Mouse (Mus musculus): ENCODE results near the gene Dhx40. TPM values are rescaled to one million over a fixed set of nuclear protein-coding genes. Genes with fewer than 3 reads are reported as not detected.
A peak's percentile ranks its signal among the peaks of the same experiment; 100 is the strongest.

Gene Dhx40
- polyA plus RNA-seq (2015; fragmentation: Nextera tagmentation; extraction: Ambion mirVana), result 37.8 and 38.4 TPM in 2 replicates

- Histone ChIP-seq H3K9ac (replicated peaks; ENCODE audit: low read length) (peak within 1 kb of the TSS; percentile 81), H3K9me3 (ENCODE audit: low read length) (no peaks in the 10 kb centered on the region), H3K4me1 (ENCODE audit: insufficient read depth, low read length) (peaks cover 3% of the 10 kb centered on the region; the same call in 1 of the 2 replicates), H3K27ac (ENCODE audit: low read length) (peak within 1 kb of the TSS; percentile 81), H3K4me2 (replicated peaks; ENCODE audit: low read depth, low read length) (peak within 1 kb of the TSS; percentile 64), H3K27me3 (ENCODE audit: insufficient read depth, low read length) (no peaks in the 10 kb centered on the region; the same call in 1 of the 2 replicates), H3K4me3 (ENCODE audit: low read length) (peak within 1 kb of the TSS; percentile 100), H3K36me3 (ENCODE audit: insufficient read depth, low read length) (peaks cover 8% of the 10 kb centered on the region)
- ATAC-seq (ENCODE audit: low FRiP score, low TSS enrichment), result peak; percentile 93
- 5% methylated on average over 40 of the region's 40 CpGs for WGBS
Observed at GRCm38 (mm10) chr11:86807505-86807989, at the start of gene Dhx40. Gene Dhx40 (minus strand): TSS chr11:86807746.

- Histone ChIP-seq H3K9ac (replicated peaks; ENCODE audit: low read length) (no peak overlapping the region), H3K4me1 (ENCODE audit: insufficient read depth, low read length) (peaks cover 18% of the 10 kb centered on the region), H3K4me2 (replicated peaks; ENCODE audit: low read depth, low read length) (no peak overlapping the region), H3K36me3 (ENCODE audit: insufficient read depth, low read length) (no peaks in the 10 kb centered on the region), H3K9me3 (ENCODE audit: low read length) (no peaks in the 10 kb centered on the region; the same call in 1 of the 2 replicates), H3K27me3 (ENCODE audit: insufficient read depth, low read length) (no peaks in the 10 kb centered on the region), H3K27ac (ENCODE audit: low read length) (no peak overlapping the region), H3K4me3 (ENCODE audit: low read length) (no peak overlapping the region)
- 64% methylated on average over 12 of the region's 12 CpGs for WGBS
- no peak for ATAC-seq (ENCODE audit: low FRiP score, low TSS enrichment)
Observed at GRCm38 (mm10) chr11:86855639-86856425, 48.3 kb upstream of the Dhx40 start.

- no peaks in the 10 kb centered on the region for H3K9me3 ChIP-seq (ENCODE audit: low read length)
- no peak overlapping the region for H3K9ac ChIP-seq (replicated peaks; ENCODE audit: low read length)
- no peaks in the 10 kb centered on the region for H3K36me3 ChIP-seq (ENCODE audit: insufficient read depth, low read length)
- H3K4me3 ChIP-seq (ENCODE audit: low read length), result no peak overlapping the region
- H3K4me1 ChIP-seq (ENCODE audit: insufficient read depth, low read length), result peaks cover 18% of the 10 kb centered on the region
- no peak overlapping the region for H3K4me2 ChIP-seq (replicated peaks; ENCODE audit: low read depth, low read length)
- WGBS, result 59% methylated on average over 3 of the region's 3 CpGs
- no peak for ATAC-seq (ENCODE audit: low FRiP score, low TSS enrichment)
- H3K27ac ChIP-seq (ENCODE audit: low read length), result no peak overlapping the region
- H3K27me3 ChIP-seq (ENCODE audit: insufficient read depth, low read length), result no peaks in the 10 kb centered on the region
Observed at GRCm38 (mm10) chr11:86853081-86853480, 45.5 kb upstream of the Dhx40 start.

GRCm38 (mm10) chr11:86852534-86853054, 45.0 kb upstream of the Dhx40 start:
- H3K9ac ChIP-seq (replicated peaks; ENCODE audit: low read length), result no peak overlapping the region
- H3K27me3 ChIP-seq (ENCODE audit: insufficient read depth, low read length), result no peaks in the 10 kb centered on the region
- no peaks in the 10 kb centered on the region for H3K9me3 ChIP-seq (ENCODE audit: low read length)
- no peak for ATAC-seq (ENCODE audit: low FRiP score, low TSS enrichment)
- 42% methylated on average over 13 of the region's 13 CpGs for WGBS
- no peaks in the 10 kb centered on the region for H3K36me3 ChIP-seq (ENCODE audit: insufficient read depth, low read length)
- peaks cover 18% of the 10 kb centered on the region for H3K4me1 ChIP-seq (ENCODE audit: insufficient read depth, low read length)
- H3K27ac ChIP-seq (ENCODE audit: low read length), result peak overlapping the region; percentile 60; the same call in 1 of the 2 replicates
- H3K4me3 ChIP-seq (ENCODE audit: low read length), result no peak overlapping the region
- peak overlapping the region; percentile 26; the same call in 1 of the 2 replicates for H3K4me2 ChIP-seq (replicated peaks; ENCODE audit: low read depth, low read length)

- H3K27ac ChIP-seq (ENCODE audit: low read length), result no peak overlapping the region
- 48% methylated on average over 7 of the region's 7 CpGs for WGBS
- H3K4me3 ChIP-seq (ENCODE audit: low read length), result no peak overlapping the region
- no peak overlapping the region for H3K9ac ChIP-seq (replicated peaks; ENCODE audit: low read length)
- H3K4me1 ChIP-seq (ENCODE audit: insufficient read depth, low read length), result peaks cover 18% of the 10 kb centered on the region
- no peak overlapping the region for H3K4me2 ChIP-seq (replicated peaks; ENCODE audit: low read depth, low read length)
- no peaks in the 10 kb centered on the region for H3K9me3 ChIP-seq (ENCODE audit: low read length)
- ATAC-seq (ENCODE audit: low FRiP score, low TSS enrichment), result no peak
- H3K36me3 ChIP-seq (ENCODE audit: insufficient read depth, low read length), result no peaks in the 10 kb centered on the region
- no peaks in the 10 kb centered on the region for H3K27me3 ChIP-seq (ENCODE audit: insufficient read depth, low read length)
Observed at GRCm38 (mm10) chr11:86851714-86852533, 44.4 kb upstream of the Dhx40 start.

- WGBS, result 39% methylated on average over 7 of the region's 7 CpGs
- H3K9ac ChIP-seq (replicated peaks; ENCODE audit: low read length), result no peak overlapping the region
- H3K9me3 ChIP-seq (ENCODE audit: low read length), result no peaks in the 10 kb centered on the region
- no peak overlapping the region for H3K4me3 ChIP-seq (ENCODE audit: low read length)
- ATAC-seq (ENCODE audit: low FRiP score, low TSS enrichment), result no peak
- no peaks in the 10 kb centered on the region for H3K36me3 ChIP-seq (ENCODE audit: insufficient read depth, low read length)
- no peak overlapping the region for H3K4me2 ChIP-seq (replicated peaks; ENCODE audit: low read depth, low read length)
- H3K27me3 ChIP-seq (ENCODE audit: insufficient read depth, low read length), result no peaks in the 10 kb centered on the region
- no peak overlapping the region for H3K27ac ChIP-seq (ENCODE audit: low read length)
- H3K4me1 ChIP-seq (ENCODE audit: insufficient read depth, low read length), result peaks cover 18% of the 10 kb centered on the region
Observed at GRCm38 (mm10) chr11:86851234-86851671, 43.7 kb upstream of the Dhx40 start.

- Histone ChIP-seq H3K4me2 (replicated peaks; ENCODE audit: low read depth, low read length) (no peak overlapping the region), H3K27me3 (ENCODE audit: insufficient read depth, low read length) (no peaks in the 10 kb centered on the region), H3K36me3 (ENCODE audit: insufficient read depth, low read length) (no peaks in the 10 kb centered on the region), H3K4me1 (ENCODE audit: insufficient read depth, low read length) (peaks cover 23% of the 10 kb centered on the region), H3K9me3 (ENCODE audit: low read length) (0 out of 2 replicates have a peak, but pooled peaks cover 2% of the 10 kb centered on the region), H3K27ac (ENCODE audit: low read length) (peak overlapping the region; percentile 71; the same call in 1 of the 2 replicates), H3K9ac (replicated peaks; ENCODE audit: low read length) (no peak overlapping the region), H3K4me3 (ENCODE audit: low read length) (no peak overlapping the region)
- ATAC-seq (ENCODE audit: low FRiP score, low TSS enrichment), result no peak
- WGBS, result 43% methylated on average over 5 of the region's 5 CpGs
Observed at GRCm38 (mm10) chr11:86843831-86844230, 36.3 kb upstream of the Dhx40 start.

- WGBS, result 70% methylated on average over 8 of the region's 8 CpGs
- Histone ChIP-seq H3K4me3 (ENCODE audit: low read length) (no peak overlapping the region), H3K9ac (replicated peaks; ENCODE audit: low read length) (no peak overlapping the region), H3K27ac (ENCODE audit: low read length) (peak overlapping the region; percentile 84), H3K27me3 (ENCODE audit: insufficient read depth, low read length) (no peaks in the 10 kb centered on the region), H3K4me1 (ENCODE audit: insufficient read depth, low read length) (peaks cover 23% of the 10 kb centered on the region), H3K9me3 (ENCODE audit: low read length) (0 out of 2 replicates have a peak, but pooled peaks cover 2% of the 10 kb centered on the region), H3K4me2 (replicated peaks; ENCODE audit: low read depth, low read length) (no peak overlapping the region), H3K36me3 (ENCODE audit: insufficient read depth, low read length) (no peaks in the 10 kb centered on the region)
- ATAC-seq (ENCODE audit: low FRiP score, low TSS enrichment), result no peak
Observed at GRCm38 (mm10) chr11:86841261-86841660, 33.7 kb upstream of the Dhx40 start.

- Histone ChIP-seq H3K9ac (replicated peaks; ENCODE audit: low read length) (no peak overlapping the region), H3K27ac (ENCODE audit: low read length) (peak overlapping the region; percentile 84), H3K9me3 (ENCODE audit: low read length) (0 out of 2 replicates have a peak, but pooled peaks cover 2% of the 10 kb centered on the region), H3K36me3 (ENCODE audit: insufficient read depth, low read length) (no peaks in the 10 kb centered on the region), H3K4me2 (replicated peaks; ENCODE audit: low read depth, low read length) (no peak overlapping the region), H3K4me3 (ENCODE audit: low read length) (no peak overlapping the region), H3K4me1 (ENCODE audit: insufficient read depth, low read length) (peaks cover 23% of the 10 kb centered on the region), H3K27me3 (ENCODE audit: insufficient read depth, low read length) (no peaks in the 10 kb centered on the region)
- ATAC-seq (ENCODE audit: low FRiP score, low TSS enrichment), result peak; percentile 83
- WGBS, result 8% methylated on average over 3 of the region's 3 CpGs
Observed at GRCm38 (mm10) chr11:86840511-86841154, 33.1 kb upstream of the Dhx40 start.
